Mouse (Mus musculus) large intestine, adult 2 months (tissue): ENCODE results near the gene Reep1. TPM values are rescaled to one million over a fixed set of nuclear protein-coding genes. Genes with fewer than 3 reads are reported as not detected.
"Not testable (repeated sequence)": the region's sequence is repeated elsewhere in the genome, so short reads cannot be mapped to it uniquely, and the experiment has no call there.

Experiments
- DNase-seq: peaks from one replicate; pipeline ENCODE4 v3.0.0-alpha.2; 2012; ENCODE audit warnings: low read depth, low spot score
- WGBS: fragments of 180-500 bp; shearing (Covaris S2); methylation state at CpG from one replicate; pipeline ENCODE4 v1.1.7; 2018; 5-methylcytosine and 5-hydroxymethylcytosine counted together
- polyA plus RNA-seq: library from polyadenylated mRNA; depleted of rRNA; stranded (reverse); fragments of >200 nt; gene quantifications from 2 replicates; pipeline ENCODE4 v1.2.3, GENCODE M21; 2012; rRNA removed

Gene Reep1
- polyA plus RNA-seq, 1 experiment = 1.4 TPM

DNA sequence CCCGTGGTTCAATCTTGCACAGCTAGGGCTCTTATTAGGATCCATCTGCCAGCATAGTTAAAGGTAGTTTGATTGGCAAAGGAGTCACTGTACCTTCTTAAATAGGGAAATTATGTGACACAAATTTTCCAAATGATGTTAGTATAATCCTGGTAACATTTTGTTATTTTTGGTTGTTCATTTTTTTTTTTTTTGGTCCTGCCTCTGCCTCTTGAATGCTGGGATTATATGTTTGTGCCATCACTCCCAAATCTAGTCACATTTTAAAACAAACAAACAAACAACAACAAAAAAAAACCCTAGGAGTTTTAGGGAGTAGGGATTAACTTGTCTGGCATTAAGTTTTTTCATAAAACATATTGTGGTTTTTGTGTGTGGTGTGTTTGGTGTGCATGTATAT lies 119.5 kb downstream of the Reep1 start, which contains the start of gene Mrpl35:
Gene Mrpl35 (minus strand): TSS at position 101 of the 400 bp plus-strand sequence.
- no peak for DNase-seq
- 35% methylated on average over 1 of the region's 1 CpGs for WGBS

- 86% methylated on average over 9 of the region's 9 CpGs for WGBS
- DNase-seq = no peak
These were observed 122.4 kb downstream of the Reep1 start for GRCm38 (mm10) chr6:71829768-71830167.

DNA sequence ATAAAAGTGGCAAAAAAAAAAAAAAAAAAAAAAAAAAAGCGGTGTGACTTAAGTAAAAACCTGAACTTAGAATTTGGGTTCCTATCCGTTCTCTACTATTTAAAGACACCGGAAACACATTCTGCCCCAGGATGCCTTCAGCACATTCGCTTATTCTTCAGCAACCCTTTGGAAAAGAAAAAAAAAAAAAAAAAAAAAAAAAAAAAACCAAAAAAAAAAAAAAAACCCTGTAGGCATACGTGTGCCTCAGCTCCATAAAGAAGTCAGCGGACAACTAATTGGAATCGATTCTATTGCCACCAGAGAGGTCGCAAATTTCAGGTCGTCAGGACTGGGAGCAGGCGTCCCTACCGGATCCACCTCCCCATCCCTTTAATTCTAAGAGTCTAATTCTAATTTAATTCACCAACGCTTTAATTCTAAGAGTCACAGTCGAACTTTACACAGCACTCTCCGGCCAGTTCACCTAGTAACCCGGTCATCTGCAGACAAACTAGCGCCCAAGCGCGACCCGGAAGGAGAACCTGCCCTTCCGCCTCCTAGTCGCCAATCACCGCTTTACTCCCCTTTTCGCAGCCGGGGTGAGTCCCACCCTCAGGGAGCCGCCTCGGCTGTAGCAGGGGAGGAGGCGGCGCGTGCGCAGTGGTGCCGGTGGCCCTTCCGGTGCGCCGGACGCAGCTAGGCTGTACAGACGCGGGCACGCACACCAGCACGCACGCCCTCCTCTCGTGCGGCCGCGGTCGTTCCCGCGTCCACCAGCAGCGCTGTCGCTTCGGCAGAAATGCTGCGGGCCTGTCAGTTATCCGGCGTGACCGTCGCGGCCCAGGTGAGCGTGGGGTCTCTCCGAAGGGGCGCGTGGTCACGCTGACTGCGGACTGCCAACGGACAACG lies 123.6 kb downstream of the Reep1 start, which contains the start of gene Immt:
Gene Immt (plus strand): TSS at position 642 of the 891 bp plus-strand sequence.
- under 1% methylated on average over 64 of the region's 64 CpGs for WGBS
- DNase-seq = peak; percentile 92

DNA sequence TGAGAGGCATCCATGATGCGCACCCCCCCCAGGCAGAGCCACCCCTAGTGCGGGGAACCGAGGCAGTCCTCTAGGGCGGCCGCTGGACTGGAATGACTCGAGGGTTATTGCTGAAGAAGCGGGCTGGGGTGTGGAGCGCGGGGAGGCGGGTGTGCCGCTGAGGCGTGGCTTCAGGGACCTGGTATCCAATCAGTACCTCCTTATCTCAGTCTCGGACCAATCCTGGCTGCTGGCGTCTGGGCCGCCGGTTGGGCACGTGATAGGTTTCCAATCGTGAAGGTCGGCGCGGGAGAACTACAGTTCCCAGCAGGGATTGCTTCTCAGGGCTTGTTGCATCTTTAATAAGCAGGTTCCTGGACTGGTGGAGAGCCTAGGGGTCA lies 124.2 kb downstream of the Reep1 start:
- WGBS = under 1% methylated on average over 21 of the region's 21 CpGs
- peak; percentile 91 for DNase-seq

DNA sequence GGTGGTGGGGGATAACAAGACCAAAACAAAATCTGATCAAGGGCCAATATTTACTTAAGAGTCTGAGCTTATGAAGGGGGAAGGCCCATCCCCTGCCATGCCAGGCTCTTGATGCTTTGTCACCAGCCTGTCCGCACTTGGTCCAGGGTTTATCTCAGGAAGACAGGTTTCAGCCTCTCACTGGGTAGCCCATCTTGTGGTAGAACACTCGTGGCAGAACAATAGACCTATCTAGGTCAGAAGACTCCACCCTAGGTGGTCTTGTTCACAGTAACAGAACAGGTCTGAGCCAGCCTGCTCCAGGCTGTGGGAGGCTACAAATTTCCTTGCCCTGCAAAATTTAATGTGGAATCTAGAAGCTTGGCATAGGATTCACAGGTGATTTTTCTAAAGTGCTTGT lies 129.4 kb downstream of the Reep1 start:
- DNase-seq = no peak
- 71% methylated on average over 2 of the region's 2 CpGs for WGBS

- no peak for DNase-seq
These were observed 132.5 kb downstream of the Reep1 start for GRCm38 (mm10) chr6:71839815-71840214.

GRCm38 (mm10) chr6:71840597-71841290 lies 133.4 kb downstream of the Reep1 start:
- 66% methylated on average over 1 of the region's 1 CpGs for whole genome bisulfite sequencing
- no peak for DNase-seq

DNA sequence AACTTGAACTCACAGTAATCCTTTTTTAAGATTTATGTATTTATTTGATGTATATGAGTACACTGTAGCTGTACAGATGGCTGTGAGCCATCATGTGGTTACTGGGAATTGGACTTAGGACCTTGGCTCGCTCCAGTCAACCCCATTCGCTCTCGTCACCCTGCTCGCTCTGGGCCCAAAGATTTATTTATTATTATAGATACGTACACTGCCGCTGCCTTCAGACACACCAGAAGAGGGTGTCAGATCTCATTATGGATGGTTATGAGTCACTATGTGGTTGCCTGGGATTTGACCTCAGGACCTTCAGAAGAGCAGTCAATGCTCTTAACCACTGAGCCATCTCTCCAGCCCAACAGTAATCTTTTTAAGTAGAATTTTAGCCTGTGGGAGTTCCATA lies 139.5 kb downstream of the Reep1 start:
- DNase-seq = not testable (repeated sequence)
- 44% methylated on average over 6 of the region's 6 CpGs for WGBS

Other genes with a start within 250 kb of the Reep1 start
- gene Rnf103, start 213.7 kb upstream of the Reep1 start, polyA plus RNA-seq = 10.8 and 19.1 TPM in 2 replicates
- gene Chmp3, start 163.8 kb upstream of the Reep1 start, polyA plus RNA-seq = 41.6 and 41.7 TPM in 2 replicates
- gene Kdm3a, start 74.6 kb upstream of the Reep1 start, polyA plus RNA-seq = 8.4 and 14.3 TPM in 2 replicates
- gene Mrpl35, start 119.4 kb downstream of the Reep1 start, polyA plus RNA-seq = 9.7 and 10.3 TPM in 2 replicates
- 70.6 and 78.4 TPM in 2 replicates for gene Immt, start 123.8 kb downstream of the Reep1 start, polyA plus RNA-seq
- 12.9 and 15.3 TPM in 2 replicates for gene Ptcd3, start 201.2 kb downstream of the Reep1 start, polyA plus RNA-seq
- gene Polr1a, start 201.5 kb downstream of the Reep1 start, polyA plus RNA-seq = 9.0 and 10.1 TPM in 2 replicates